Mouse (Mus musculus) brain, embryonic 14.5 days (tissue): ENCODE measurements at regions not wholly inside any gene's neighbourhood (a gene's known extent, or its start where the extent isn't known, plus 50 kb on each side); places are given as distances from the start of the nearest gene placed in this dataset.

ENCODE experiments used
- CTCF ChIP-seq: fragments of 200-500 bp; IDR thresholded peaks from 2 replicates; pipeline ENCODE4 v1.5.1; 2012; ENCODE audit warnings: inconsistent platforms, mild to moderate bottlenecking, moderate library complexity, borderline replicate concordance; ENCODE audit not compliant: insufficient read depth, insufficient read length; ENCODE audit errors: extremely low read depth
- POLR2A ChIP-seq: fragments of 200-500 bp; IDR thresholded peaks from 2 replicates; pipeline ENCODE4 v1.6.1; 2012; ENCODE audit warnings: mild to moderate bottlenecking, inconsistent platforms, borderline replicate concordance; ENCODE audit not compliant: poor library complexity, insufficient read depth, insufficient read length, severe bottlenecking; ENCODE audit errors: extremely low read depth

DNA sequence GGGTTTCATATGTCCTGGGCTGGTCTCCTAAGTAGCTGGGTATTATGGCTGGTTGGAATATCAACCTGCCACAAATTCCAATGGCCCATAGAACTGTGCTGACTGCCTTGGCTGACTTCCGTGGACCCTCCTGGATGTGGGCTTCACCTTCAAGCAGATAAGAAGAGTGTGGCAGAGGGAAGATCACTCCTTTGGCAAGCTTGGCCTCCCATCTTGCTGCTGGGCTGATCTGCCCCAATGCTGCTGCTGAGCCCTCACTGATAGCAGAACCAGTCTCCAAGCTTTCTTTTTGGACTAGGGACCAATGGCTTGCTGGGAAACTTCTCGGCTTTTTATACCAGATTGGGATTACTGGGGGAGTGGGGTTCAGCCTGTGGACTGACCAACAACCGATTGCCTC, 65.6 kb upstream of the Hdhd5 start:
- no peak for TF ChIP-seq CTCF
- no peak for TF ChIP-seq POLR2A
